Comparison of ENCODE assay signal across 18 mouse cellular contexts in the genomic region with DNA sequence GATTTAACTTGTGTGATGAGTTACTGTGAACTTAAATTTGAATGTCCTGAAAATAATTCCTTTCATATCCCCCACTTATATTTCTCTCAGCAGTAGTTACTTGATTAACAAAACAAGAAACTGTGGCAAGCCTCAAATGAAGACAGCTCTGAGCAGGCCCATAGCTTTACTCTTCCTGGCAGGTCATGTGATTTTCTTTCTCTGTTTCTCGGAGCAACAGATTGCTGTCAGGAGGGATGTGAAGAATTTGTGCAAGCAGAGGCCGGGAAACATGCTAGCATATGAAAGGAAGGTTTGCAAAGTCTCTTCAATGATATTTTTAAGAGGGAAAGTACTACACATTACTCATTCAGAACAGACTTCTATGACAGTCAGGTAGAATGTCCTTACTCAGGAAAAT.
"Had no signal": no experiment of that assay in that cellular context is flagged by ENCODE, and none has a peak within 500 bp of the region (broad histone marks: within the 10 kb centered on the region; RNA-seq: fewer than 3 reads in every experiment).

No protein-coding gene starts in this region.

- H3K4me1 ChIP-seq: limb, embryonic 12.5 days; limb, embryonic 15.5 days; stomach, embryonic 15.5 days had no signal

- ATAC-seq: liver, postnatal 0 days; lung, postnatal 0 days had no signal

- H3K4me3 ChIP-seq: limb, embryonic 12.5 days; limb, embryonic 15.5 days; stomach, embryonic 15.5 days had no signal

- H3K9ac ChIP-seq: limb, embryonic 12.5 days; limb, embryonic 15.5 days; liver, embryonic 14.5 days; liver, postnatal 0 days; lung, embryonic 14.5 days; stomach, embryonic 15.5 days had no signal

- H3K27ac ChIP-seq: limb, embryonic 12.5 days; limb, embryonic 15.5 days; liver, embryonic 14.5 days; macrophage; stomach, embryonic 15.5 days had no signal

- DNase-seq: kidney, adult 18-20 months; kidney, adult 9 months; kidney, postnatal 14 days; kidney, postnatal 4 days; left cerebral cortex, postnatal 4 days; liver, postnatal 0 days; lung, embryonic 14.5 days; right cerebral cortex, adult 18-20 months; right cerebral cortex, postnatal 14 days; right cerebral cortex, postnatal 4 days; thymus, postnatal 25 days had no signal

- H3K9me3 ChIP-seq: limb, embryonic 12.5 days; limb, embryonic 15.5 days; stomach, embryonic 15.5 days had no signal

- H3K27me3 ChIP-seq: limb, embryonic 12.5 days; limb, embryonic 15.5 days; stomach, embryonic 15.5 days had no signal

- H3K36me3 ChIP-seq: limb, embryonic 12.5 days; limb, embryonic 15.5 days; stomach, embryonic 15.5 days had no signal

- H3K4me2 ChIP-seq: limb, embryonic 12.5 days; limb, embryonic 15.5 days; liver, embryonic 11.5 days; lung, embryonic 14.5 days; stomach, embryonic 15.5 days had no signal
